Mouse (Mus musculus) left cerebral cortex, adult 8-10 months (tissue): Measurements from ENCODE around the gene Hsdl1. TPM values are rescaled to one million over a fixed set of nuclear protein-coding genes. Genes with fewer than 3 reads are reported as not detected.

Source experiments
- DNase-seq, 2 experiments: peaks; one replicate each; pipeline ENCODE4 v3.0.0; 2022; ENCODE audit warnings: low spot score in 2 of 2
- total RNA-seq, 4 experiments: library from RNA; stranded (reverse); gene quantifications; 2 replicates each; pipeline ENCODE4 v1.2.4; 2022

The Hsdl1 gene
- total RNA-seq, 4 experiments from 2014 or later = 51.4 to 63.6 (median 55.2) TPM

DNA sequence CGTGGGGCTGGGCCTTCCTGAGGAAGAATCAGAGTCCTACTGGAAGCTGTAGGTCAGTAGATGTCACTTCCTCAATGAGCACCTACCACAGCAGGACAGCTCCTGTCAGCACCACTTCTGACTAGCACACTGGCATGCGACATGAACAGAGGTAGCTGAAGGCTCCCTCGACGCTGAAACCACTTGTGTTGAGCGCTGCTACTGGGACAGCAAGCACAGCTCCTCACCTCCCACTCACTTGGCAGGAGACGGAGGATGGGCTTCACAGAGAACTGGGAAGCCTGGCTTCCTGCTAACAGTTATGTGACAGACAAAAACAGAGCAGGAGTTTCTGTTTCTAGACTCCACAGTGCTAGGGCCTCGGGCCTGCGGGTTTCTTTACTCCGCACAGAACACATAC, 43.0 kb downstream of the Hsdl1 start:
- DNase-seq = peak; percentile 14 to 84

DNA sequence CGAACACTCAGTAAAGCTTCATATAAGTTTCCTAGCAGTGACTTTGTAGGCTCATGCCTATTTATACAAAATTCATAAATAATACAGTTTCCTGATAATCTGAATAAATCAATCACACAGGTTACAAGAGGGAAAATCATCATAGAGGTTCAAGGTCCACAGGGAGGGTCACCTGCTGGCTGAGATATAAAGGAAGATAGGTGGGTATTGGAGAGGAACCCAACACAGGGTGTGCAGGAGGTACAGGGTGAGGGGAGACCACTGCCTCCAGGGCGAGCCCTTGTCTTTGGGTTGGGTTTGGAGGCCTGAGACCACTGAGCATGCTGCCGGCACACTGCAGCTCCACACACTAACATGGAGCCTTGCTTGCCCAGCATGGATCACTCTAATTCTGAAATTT, 43.6 kb downstream of the Hsdl1 start:
- no peak for DNase-seq

DNA sequence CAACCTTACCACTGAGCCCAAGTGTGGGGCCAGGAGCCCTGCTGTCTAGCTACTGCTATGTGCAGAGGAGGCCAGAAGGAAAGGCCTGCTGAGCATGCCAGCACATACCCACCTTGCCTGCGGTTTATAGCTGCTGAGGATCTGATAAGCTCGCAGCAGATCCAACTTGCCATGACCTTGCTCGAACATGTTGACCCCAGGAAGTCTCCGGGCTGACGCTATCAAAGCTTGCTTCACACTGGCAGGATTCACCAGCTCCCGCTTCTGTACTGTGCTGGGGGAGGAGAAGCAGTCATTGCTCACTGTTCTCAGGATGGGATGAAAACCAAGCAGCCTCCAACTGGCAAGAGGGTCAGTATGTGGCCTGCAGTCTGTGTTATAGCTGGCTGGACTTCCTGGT, 44.0 kb downstream of the Hsdl1 start:
- no peak for DNase-seq

DNA sequence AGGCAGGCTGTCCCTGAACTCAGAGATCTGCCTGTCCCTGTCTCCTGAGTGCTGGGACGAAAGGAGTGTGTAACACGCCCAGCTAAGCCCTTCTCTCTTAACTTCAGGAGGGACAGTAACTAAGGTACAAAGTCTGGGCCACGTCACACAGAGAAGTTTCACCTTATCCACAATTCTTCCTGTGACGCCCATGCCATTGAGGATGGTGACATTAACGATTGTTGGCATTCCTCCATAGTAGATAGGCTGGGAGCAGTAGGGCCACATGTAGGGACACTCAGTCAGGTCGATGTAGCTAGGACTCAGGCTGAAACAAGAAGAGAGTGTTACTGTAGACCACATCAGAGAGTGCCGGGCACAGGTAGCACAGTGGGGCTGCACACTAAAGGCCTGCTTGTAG, 46.2 kb downstream of the Hsdl1 start:
- no peak for DNase-seq

DNA sequence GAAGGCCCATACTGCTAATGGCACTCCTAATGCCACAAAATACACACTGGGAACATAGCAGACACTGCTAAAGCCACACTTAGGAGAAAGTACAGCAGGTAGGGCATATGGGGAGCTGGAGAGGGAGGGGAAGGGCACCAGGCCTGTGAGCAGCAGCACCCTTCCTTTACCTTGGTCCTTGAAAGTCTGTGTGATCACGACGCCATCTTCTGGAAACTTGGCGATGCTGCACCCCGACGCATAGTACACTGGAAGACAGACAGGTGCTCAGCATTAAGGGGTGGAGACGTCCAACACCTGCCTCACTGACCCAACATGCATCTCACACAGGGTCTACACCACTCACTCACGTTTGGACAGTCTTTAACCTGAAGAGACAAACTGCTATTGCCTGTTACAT, 54.9 kb downstream of the Hsdl1 start:
- DNase-seq = no peak

DNA sequence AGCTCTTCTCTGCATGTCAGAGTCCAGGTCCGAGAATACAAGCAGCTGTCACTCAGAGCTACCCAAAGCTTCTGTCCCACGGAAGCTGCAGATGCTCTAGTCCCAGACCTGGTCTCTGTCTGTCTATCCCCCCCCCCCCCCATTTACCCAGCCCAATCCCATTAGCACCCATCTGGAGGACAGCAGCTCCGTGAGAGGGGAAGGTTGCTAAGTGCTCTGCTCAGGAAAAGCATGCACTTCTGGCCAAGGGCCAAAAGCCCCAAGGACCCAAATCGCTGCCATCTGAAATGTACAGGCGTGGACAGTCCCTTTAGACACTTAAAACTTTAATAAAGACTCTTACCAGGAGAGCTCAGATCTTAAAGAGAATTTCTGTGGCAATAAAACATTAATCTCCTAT, 58.3 kb downstream of the Hsdl1 start:
- no peak for DNase-seq

DNA sequence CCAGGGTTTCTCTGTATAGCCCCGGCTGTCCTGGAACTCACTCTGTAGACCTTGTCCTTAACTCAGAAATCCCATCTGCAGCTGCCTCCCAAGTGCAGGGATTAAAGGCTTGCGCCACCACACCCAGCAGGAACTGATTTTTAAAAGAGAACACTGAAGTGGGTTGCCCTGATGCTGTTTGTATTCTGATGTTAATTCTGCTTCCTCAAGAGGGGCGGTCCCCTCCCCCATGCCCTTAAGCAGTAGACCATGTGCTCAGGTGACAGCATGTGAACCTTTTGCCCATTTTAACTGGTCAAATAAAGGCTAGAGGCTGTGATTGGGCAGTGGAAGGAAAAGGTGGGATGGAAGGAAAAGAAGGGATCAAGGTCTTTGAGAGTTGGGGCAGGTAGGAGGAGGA, 59.2 kb downstream of the Hsdl1 start:
- DNase-seq = no peak

DNA sequence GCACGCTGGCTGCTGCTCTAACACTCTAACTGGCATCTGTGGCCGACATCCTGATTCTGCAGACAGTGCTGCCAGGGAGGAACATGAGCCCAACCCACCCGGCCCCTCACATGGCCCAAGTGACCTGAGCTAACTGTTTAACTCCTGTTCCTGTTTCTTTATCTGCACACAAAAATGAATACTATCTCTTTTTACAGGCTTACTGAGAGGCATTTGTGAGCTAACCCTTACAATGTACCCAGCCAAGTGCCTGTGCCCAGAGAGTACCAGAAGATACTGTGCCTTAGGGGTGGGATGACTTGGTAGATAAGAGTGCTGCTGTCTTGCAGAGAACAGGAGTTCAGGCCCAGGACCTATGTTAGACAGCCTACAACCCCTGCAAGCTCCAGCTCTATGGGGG, 60.0 kb downstream of the Hsdl1 start:
- DNase-seq = no peak

DNA sequence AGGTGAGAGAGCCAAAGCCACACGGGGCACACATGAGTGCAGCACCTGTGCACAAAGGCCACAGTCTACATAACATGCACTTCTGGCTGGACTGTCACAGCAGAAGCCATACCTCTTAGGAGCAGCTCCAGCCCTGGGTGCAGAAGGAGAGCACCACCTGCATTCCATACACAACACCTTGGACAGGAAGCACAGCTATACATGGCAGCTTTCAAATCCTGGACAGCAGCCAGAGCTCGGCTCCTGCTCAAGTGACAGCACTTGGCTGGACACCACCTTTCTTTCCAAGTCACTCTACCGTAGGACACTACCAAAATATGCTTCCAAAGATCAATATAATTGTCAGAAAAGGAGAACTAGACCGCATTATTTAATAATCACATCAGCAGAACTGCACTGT, 61.6 kb downstream of the Hsdl1 start:
- DNase-seq = no peak

Other genes starting within 250 kb of the Hsdl1 start
- gene Hsbp1, start 230.7 kb downstream of the Hsdl1 start, total RNA-seq = 100 to 1,000 TPM; 313 to 317 (median 316) TPM
- 10 to 100 TPM; 29.0 to 31.0 (median 30.1) TPM for gene Mlycd, start 180.3 kb downstream of the Hsdl1 start, total RNA-seq
- 1 to 10 TPM in 1 of 4 experiments, under 1 TPM in 3; 0.39 to 1.5 (median 0.74) TPM for gene Osgin1, start 141.1 kb downstream of the Hsdl1 start, total RNA-seq
- 10 to 100 TPM; 91.8 to 100.0 (median 96.7) TPM for gene Necab2, start 128.5 kb downstream of the Hsdl1 start, total RNA-seq
- gene Slc38a8, start 73.5 kb downstream of the Hsdl1 start, total RNA-seq = under 1 TPM; 0.46 to 0.99 (median 0.71) TPM
- gene Mbtps1, start 16.4 kb downstream of the Hsdl1 start, total RNA-seq = 10 to 100 TPM; 73.0 to 83.3 (median 78.8) TPM
- under 1 TPM in 3 of 4 experiments, not detected in 1; 0.33 to 0.59 (median 0.44) TPM for gene Dnaaf1, start 52 bp upstream of the Hsdl1 start, total RNA-seq
- gene Taf1c, start 30.0 kb upstream of the Hsdl1 start, total RNA-seq = 10 to 100 TPM in 1 of 4 experiments, 1 to 10 TPM in 3; 8.6 to 10.2 (median 9.7) TPM
- 1 to 10 TPM in 3 of 4 experiments, under 1 TPM in 1; 0.50 to 1.2 (median 1.2) TPM for gene Adad2, start 37.6 kb upstream of the Hsdl1 start, total RNA-seq
- 1 to 10 TPM; 2.5 to 3.3 (median 2.7) TPM for gene Kcng4, start 60.5 kb upstream of the Hsdl1 start, total RNA-seq
- 1 to 10 TPM; 6.0 to 8.4 (median 7.4) TPM for gene Wfdc1, start 91.2 kb upstream of the Hsdl1 start, total RNA-seq
- 1 to 10 TPM; 1.5 to 2.0 (median 1.8) TPM for gene Atp2c2, start 124.8 kb upstream of the Hsdl1 start, total RNA-seq
- 10 to 100 TPM; 12.8 to 14.2 (median 13.6) TPM for gene Tldc1, start 203.2 kb upstream of the Hsdl1 start, total RNA-seq